13 mouse cellular contexts compared by ENCODE assay signal in the genomic region with DNA sequence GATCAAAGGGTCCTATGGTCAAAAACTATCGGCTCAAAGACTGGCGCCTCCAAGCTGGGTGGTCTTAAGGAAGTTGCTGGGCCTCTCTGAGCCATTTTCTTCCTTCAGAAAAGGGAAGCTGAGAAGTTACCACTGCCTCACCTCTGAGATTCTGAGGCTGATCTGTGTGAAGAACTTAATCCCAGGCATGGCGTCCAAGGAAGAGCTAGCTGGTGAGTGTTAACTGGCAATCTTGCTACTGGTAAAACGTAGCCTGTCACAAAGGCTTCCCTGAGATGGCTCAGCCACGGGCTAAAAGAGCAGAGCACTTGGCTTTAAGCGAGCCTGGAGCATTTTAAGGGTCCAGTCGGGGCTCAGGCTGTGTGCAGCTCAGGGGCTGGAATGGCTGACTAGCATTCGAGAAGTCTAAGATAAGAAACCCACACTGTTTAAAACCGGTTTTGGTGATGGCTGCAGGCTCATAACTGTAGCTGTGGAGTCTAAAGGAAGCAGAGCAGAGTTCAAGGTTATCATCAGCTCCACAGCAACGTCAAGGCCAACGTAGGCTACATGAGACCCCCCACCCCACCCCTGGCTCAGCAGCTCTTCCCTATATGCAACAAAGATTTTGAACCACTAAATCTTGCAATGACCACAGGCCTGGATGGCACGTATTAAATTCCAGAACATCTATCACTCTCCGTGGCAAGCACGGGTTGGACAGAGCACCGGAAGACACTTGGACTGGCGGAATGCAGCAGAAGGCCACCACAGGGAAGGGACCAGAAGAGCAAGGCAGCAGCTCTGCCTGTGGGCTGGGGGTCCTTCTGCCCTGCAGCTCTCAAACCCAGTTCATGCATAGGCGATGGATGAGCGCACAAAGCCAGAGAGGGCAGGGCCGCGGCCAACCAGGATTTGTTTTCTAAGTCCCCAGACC. TPM values are rescaled to one million over a fixed set of nuclear protein-coding genes. Genes with fewer than 3 reads are reported as not detected.
DNase-seq lines count a peak whose midpoint lies in the region; ATAC-seq and TF ChIP-seq lines count a peak whose summit lies in the region.
"Had no signal": no experiment of that assay in that cellular context is flagged by ENCODE, and none has a peak within 500 bp of the region (broad histone marks: within the 10 kb centered on the region; RNA-seq: fewer than 3 reads in every experiment).

No protein-coding gene starts in this region.

- no peaks in the 10 kb centered on the region for H3K36me3 ChIP-seq in forebrain, embryonic 10.5 days (replicated peaks)
- H3K36me3 ChIP-seq in forebrain, embryonic 16.5 days (ENCODE audit: control insufficient read depth, insufficient read depth), result no peaks in the 10 kb centered on the region
- no peaks in the 10 kb centered on the region for H3K36me3 ChIP-seq in lung, embryonic 14.5 days (ENCODE audit: insufficient read depth)
- no peaks in the 10 kb centered on the region for H3K36me3 ChIP-seq in liver, embryonic 14.5 days (replicated peaks; ENCODE audit: control insufficient read depth, insufficient read depth, low read depth)
- H3K36me3 ChIP-seq: limb, embryonic 12.5 days had no signal

- H3K27me3 ChIP-seq in forebrain, embryonic 10.5 days (ENCODE audit: poor library complexity, severe bottlenecking), result no peaks in the 10 kb centered on the region
- H3K27me3 ChIP-seq in forebrain, embryonic 16.5 days (replicated peaks; ENCODE audit: control insufficient read depth, insufficient read depth, low read length), result no peaks in the 10 kb centered on the region
- no peaks in the 10 kb centered on the region for H3K27me3 ChIP-seq in lung, embryonic 14.5 days (ENCODE audit: insufficient read depth, low read length)
- no peaks in the 10 kb centered on the region for H3K27me3 ChIP-seq in liver, embryonic 14.5 days (ENCODE audit: control insufficient read depth, insufficient read depth, low read length)
- H3K27me3 ChIP-seq: limb, embryonic 12.5 days had no signal

- no peaks in the 10 kb centered on the region for H3K9me3 ChIP-seq in forebrain, embryonic 10.5 days
- no peaks in the 10 kb centered on the region for H3K9me3 ChIP-seq in forebrain, embryonic 16.5 days (ENCODE audit: control insufficient read depth, low read length)
- no peaks in the 10 kb centered on the region for H3K9me3 ChIP-seq in lung, embryonic 14.5 days (ENCODE audit: low read depth, low read length)
- H3K9me3 ChIP-seq in liver, embryonic 14.5 days (ENCODE audit: control insufficient read depth, low read length), result no peaks in the 10 kb centered on the region
- H3K9me3 ChIP-seq: limb, embryonic 12.5 days had no signal

- TF ChIP-seq CTCF in lung, embryonic 14.5 days (IDR thresholded peaks at IDR 0.05; ENCODE audit: low read depth), result no peak
- no peak for TF ChIP-seq CTCF in liver, embryonic 14.5 days (IDR thresholded peaks at IDR 0.05; ENCODE audit: low read depth)

- WGBS in forebrain, embryonic 10.5 days, result 80% methylated on average over 20 of the region's 20 CpGs
- WGBS in forebrain, embryonic 16.5 days, result 78% methylated on average over 20 of the region's 20 CpGs
- WGBS in lung, embryonic 14.5 days, result 55% methylated on average over 20 of the region's 20 CpGs
- WGBS in liver, embryonic 14.5 days (ENCODE audit: insufficient replicate concordance), result 7% methylated on average over 20 of the region's 20 CpGs

- peaks cover 29% of the 10 kb centered on the region for H3K4me1 ChIP-seq in forebrain, embryonic 10.5 days
- peaks cover 5% of the 10 kb centered on the region for H3K4me1 ChIP-seq in forebrain, embryonic 16.5 days (replicated peaks; ENCODE audit: control insufficient read depth, insufficient read depth, low read length)
- H3K4me1 ChIP-seq in lung, embryonic 14.5 days (ENCODE audit: insufficient read depth), result no peaks in the 10 kb centered on the region
- peaks cover 52 to 69% of the 10 kb centered on the region in 2 experiments for H3K4me1 ChIP-seq in liver, embryonic 14.5 days (replicated peaks; ENCODE audit: control insufficient read depth in 2 of 2, insufficient read depth in 2 of 2, low read length in 1 of 2)
- H3K4me1 ChIP-seq: limb, embryonic 12.5 days had no signal

- TF ChIP-seq EP300 in liver, embryonic 14.5 days (IDR thresholded peaks at IDR 0.05; ENCODE audit: low read depth), result no peak

- no peak for DNase-seq in forebrain, embryonic 10.5 days (ENCODE audit: extremely low spot score, low spot score)
- DNase-seq in lung, embryonic 14.5 days, result no peak
- DNase-seq in lung, postnatal 36 days, result no peak
- peak; percentile 58 for DNase-seq in Muller cell, postnatal 12 days (ENCODE audit: inconsistent ontology term)
- no peak for DNase-seq in liver, embryonic 14.5 days (ENCODE audit: low read depth in 3 of 3, low spot score in 3 of 3)
- no peak for DNase-seq in spleen, postnatal 4 days (ENCODE audit: low spot score in 2 of 2)
- DNase-seq: embryo, embryonic 11 days; kidney, adult 18-20 months; right cerebral cortex, postnatal 4 days had no signal

- no peak overlapping the region for H3K4me3 ChIP-seq in forebrain, embryonic 10.5 days
- H3K4me3 ChIP-seq in forebrain, embryonic 16.5 days (replicated peaks; ENCODE audit: low read length), result no peak overlapping the region
- H3K4me3 ChIP-seq in lung, embryonic 14.5 days (ENCODE audit: low read depth, low read length), result no peak overlapping the region
- peak overlapping the region; percentile 1 to 3; a peak in 2 of 4 replicates for H3K4me3 ChIP-seq in liver, embryonic 14.5 days (ENCODE audit: insufficient read depth in 1 of 2, low read depth in 2 of 2, low read length in 2 of 2)
- H3K4me3 ChIP-seq: limb, embryonic 12.5 days; myocyte had no signal

- no peak for ATAC-seq in forebrain, embryonic 16.5 days
- ATAC-seq in lung, embryonic 14.5 days (ENCODE audit: insufficient read depth), result no peak
- ATAC-seq in liver, embryonic 14.5 days (ENCODE audit: insufficient read depth), result peak; percentile 24
- no peak for ATAC-seq in granulocyte monocyte progenitor cell, adult 5-6 weeks (replicated peaks; ENCODE audit: poor library complexity, severe bottlenecking)

- H3K4me2 ChIP-seq in forebrain, embryonic 16.5 days (ENCODE audit: low read length), result no peak overlapping the region
- no peak overlapping the region for H3K4me2 ChIP-seq in lung, embryonic 14.5 days
- peak overlapping the region; percentile 50 for H3K4me2 ChIP-seq in liver, embryonic 14.5 days (ENCODE audit: low read depth)
- H3K4me2 ChIP-seq: limb, embryonic 12.5 days had no signal

- 0 out of 2 replicates have a peak overlapping the region, but pooled peaks have one; percentile 27 for H3K27ac ChIP-seq in forebrain, embryonic 10.5 days
- no peak overlapping the region for H3K27ac ChIP-seq in forebrain, embryonic 16.5 days (ENCODE audit: low read length)
- peak overlapping the region; percentile 46 for H3K27ac ChIP-seq in lung, embryonic 14.5 days (ENCODE audit: low read depth)
- peak overlapping the region; percentile 70 for H3K27ac ChIP-seq in liver, embryonic 14.5 days
- H3K27ac ChIP-seq: limb, embryonic 12.5 days had no signal

- no peak overlapping the region for H3K9ac ChIP-seq in forebrain, embryonic 16.5 days (replicated peaks; ENCODE audit: low read depth, low read length)
- no peak overlapping the region for H3K9ac ChIP-seq in lung, embryonic 14.5 days
- H3K9ac ChIP-seq in liver, embryonic 14.5 days (replicated peaks), result peak overlapping the region; percentile 38
- H3K9ac ChIP-seq: limb, embryonic 12.5 days had no signal

RNA-seq across cellular contexts. Expression of a gene that starts 56.3 kb away (rescaled TPM):
- 8.0 and 8.4 TPM in 2 replicates for polyA plus RNA-seq in forebrain, embryonic 10.5 days (2016; fragmentation: Nextera tagmentation; extraction: Ambion mirVana)
- 20.8 and 24.6 TPM in 2 replicates for polyA plus RNA-seq in forebrain, embryonic 16.5 days (2015; fragmentation: Nextera tagmentation; extraction: Ambion mirVana)
- polyA plus RNA-seq in lung, embryonic 14.5 days (2014; fragmentation: Nextera tagmentation; extraction: Ambion mirVana), result 12.0 and 12.3 TPM in 2 replicates
- 4.2 and 4.7 TPM in 2 replicates for polyA plus RNA-seq in liver, embryonic 14.5 days (2012; rRNA removed)
- polyA plus RNA-seq in liver, embryonic 14.5 days (2014; fragmentation: Nextera tagmentation; extraction: Ambion mirVana), result 4.6 and 6.1 TPM in 2 replicates
- total RNA-seq in granulocyte monocyte progenitor cell, adult 5-6 weeks (2014; fragmentation: Nextera tagmentation), result 31.5 and 32.8 TPM in 2 replicates
- total RNA-seq in granulocyte monocyte progenitor cell, adult 5-6 weeks (2017), result 8.3 and 9.9 TPM in 2 replicates

Comparison
In these comparisons a context has a peak if more than half of its experiments do, and no peak if none do; other contexts are left out.
1. H3K4me3 ChIP-seq: peak in liver, embryonic 14.5 days (2 of 2); none in forebrain, embryonic 10.5 days (single experiment), forebrain, embryonic 16.5 days (single experiment) and lung, embryonic 14.5 days (single experiment).